Mouse (Mus musculus): ENCODE data around the gene Iqgap2. TPM values are rescaled to one million over a fixed set of nuclear protein-coding genes. Genes with fewer than 3 reads are reported as not detected.
A peak's percentile ranks its signal among the peaks of the same experiment; 100 is the strongest.

The Iqgap2 gene
- total RNA-seq, 2 experiments from 2014 or later: 2.2 to 4.3 TPM

- intact Hi-C loops (cut with DNase I): no loop called here
These were observed 220.4 kb downstream of the Iqgap2 start for GRCm38 (mm10) chr13:95671108-95671897.

DNA sequence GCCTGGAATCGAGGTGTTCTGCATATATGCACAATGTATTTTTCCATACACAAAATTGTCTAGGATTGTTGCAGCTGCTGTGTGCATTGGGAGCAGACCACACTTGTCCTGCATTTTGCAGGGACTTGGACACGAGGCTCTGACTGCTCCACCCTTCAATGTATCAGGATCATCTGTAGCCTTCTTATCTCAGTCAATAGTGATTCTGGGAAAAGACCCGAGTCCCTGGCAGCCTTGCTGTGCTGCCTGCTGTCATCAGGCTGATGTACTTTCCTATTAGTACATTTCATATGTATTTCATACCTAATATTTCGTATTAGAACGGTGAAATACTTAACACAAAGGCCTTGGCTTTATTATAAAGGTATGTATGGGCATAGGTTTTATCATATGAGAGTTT is 221.2 kb downstream of the Iqgap2 start:
- no peak for DNase-seq
- intact Hi-C loops (cut with DNase I): no loop called here

More at GRCm38 (mm10) chr13:95671108-95671897, 220.4 kb downstream of the Iqgap2 start:
- DNase-seq: no peak

- peak; percentile 26 to 27 for DNase-seq
- intact Hi-C loops (cut with DNase I): loop anchor here (1.0 to 5.0 kb wide), 4 partner anchors 48 to 275 kb away; partner anchors contain the start of gene F2r
These were observed 224.5 kb downstream of the Iqgap2 start for GRCm38 (mm10) chr13:95667260-95667659.

- intact Hi-C loops (cut with DNase I): loop anchor here (2.0 to 5.0 kb wide), 3 partner anchors 47 to 273 kb away; partner anchors contain the start of gene F2r
- DNase-seq: no peak
These were observed 225.9 kb downstream of the Iqgap2 start for GRCm38 (mm10) chr13:95665644-95666356.

GRCm38 (mm10) chr13:95663834-95664233 is 227.9 kb downstream of the Iqgap2 start:
- intact Hi-C loops (cut with DNase I): no loop called here
- DNase-seq: no peak

- no peak for DNase-seq
- intact Hi-C loops (cut with DNase I): no loop called here
These were observed 232.3 kb downstream of the Iqgap2 start for GRCm38 (mm10) chr13:95659432-95659831.

GRCm38 (mm10) chr13:95657171-95657570 is 234.6 kb downstream of the Iqgap2 start:
- no peak for DNase-seq
- intact Hi-C loops (cut with DNase I): no loop called here

DNA sequence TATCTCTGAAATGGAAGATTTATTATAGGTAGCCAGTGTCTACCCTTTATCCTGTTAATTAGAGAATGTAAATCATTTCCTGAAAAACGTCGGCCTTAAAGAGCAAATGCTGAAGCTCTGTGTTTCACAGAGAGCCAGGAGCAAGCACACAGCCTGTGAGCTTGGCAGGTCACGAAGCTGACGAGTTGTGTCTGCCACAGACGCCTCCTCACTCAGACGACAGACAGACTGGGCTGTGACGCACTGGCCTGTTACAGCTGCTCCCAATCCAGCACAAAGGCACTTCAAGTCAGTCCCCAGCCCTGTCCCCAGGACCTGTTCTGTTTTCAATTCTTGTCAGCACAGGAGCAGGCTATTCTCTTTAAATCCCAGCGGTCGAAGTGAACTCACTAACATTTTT is 236.4 kb downstream of the Iqgap2 start:
- intact Hi-C loops (cut with DNase I): no loop called here
- DNase-seq: no peak

- intact Hi-C loops (cut with DNase I): no loop called here
- no peak for DNase-seq
These were observed 238.0 kb downstream of the Iqgap2 start for GRCm38 (mm10) chr13:95653696-95654095.

GRCm38 (mm10) chr13:95651870-95652668 is 239.7 kb downstream of the Iqgap2 start:
- no peak for DNase-seq
- intact Hi-C loops (cut with DNase I): no loop called here

GRCm38 (mm10) chr13:95649941-95650340 is 241.8 kb downstream of the Iqgap2 start:
- intact Hi-C loops (cut with DNase I): no loop called here
- DNase-seq: no peak

- intact Hi-C loops (cut with DNase I): no loop called here
- DNase-seq: no peak
These were observed 244.5 kb downstream of the Iqgap2 start for GRCm38 (mm10) chr13:95647248-95647647.

DNA sequence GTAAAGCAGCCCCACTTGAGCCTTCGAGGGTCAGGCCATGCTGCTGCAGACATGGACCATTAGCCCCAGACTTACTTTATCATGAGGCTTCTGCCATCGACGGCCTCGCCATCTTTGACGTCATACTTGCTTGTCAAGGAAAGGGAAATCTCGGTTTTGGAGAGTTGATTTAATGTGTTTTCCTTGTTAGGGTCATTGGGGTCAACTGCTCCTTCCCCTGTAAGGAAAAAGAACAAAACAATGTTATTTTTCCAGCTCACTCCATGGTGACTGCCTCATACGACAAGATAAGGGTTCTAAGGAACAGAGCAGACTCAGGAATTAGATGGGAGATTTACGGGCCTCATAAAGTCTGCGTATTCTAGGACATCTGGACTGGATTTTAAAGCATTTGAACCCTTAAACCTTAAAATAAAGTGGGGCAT is 245.0 kb downstream of the Iqgap2 start:
- no peak for DNase-seq
- intact Hi-C loops (cut with DNase I): no loop called here

DNA sequence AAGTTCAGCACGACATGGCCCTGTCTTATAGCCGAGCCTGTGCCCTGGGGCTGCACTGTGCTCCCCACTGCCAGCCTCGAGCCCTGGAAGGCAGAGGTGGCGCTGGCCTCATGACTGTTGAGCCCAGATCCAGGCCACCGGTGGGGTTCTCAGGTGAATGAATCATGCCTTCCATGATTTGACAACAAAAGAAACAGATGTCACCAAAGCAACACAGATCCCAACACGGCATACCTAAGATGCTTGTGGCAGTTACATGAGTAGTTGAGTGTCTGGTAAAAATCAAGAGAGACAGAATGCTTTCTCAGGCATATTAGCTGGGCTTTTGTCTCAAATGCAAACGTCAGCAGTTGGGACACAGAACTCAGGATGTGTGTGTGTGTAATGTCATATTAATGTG is 248.0 kb downstream of the Iqgap2 start:
- no peak for DNase-seq
- intact Hi-C loops (cut with DNase I): no loop called here

DNA sequence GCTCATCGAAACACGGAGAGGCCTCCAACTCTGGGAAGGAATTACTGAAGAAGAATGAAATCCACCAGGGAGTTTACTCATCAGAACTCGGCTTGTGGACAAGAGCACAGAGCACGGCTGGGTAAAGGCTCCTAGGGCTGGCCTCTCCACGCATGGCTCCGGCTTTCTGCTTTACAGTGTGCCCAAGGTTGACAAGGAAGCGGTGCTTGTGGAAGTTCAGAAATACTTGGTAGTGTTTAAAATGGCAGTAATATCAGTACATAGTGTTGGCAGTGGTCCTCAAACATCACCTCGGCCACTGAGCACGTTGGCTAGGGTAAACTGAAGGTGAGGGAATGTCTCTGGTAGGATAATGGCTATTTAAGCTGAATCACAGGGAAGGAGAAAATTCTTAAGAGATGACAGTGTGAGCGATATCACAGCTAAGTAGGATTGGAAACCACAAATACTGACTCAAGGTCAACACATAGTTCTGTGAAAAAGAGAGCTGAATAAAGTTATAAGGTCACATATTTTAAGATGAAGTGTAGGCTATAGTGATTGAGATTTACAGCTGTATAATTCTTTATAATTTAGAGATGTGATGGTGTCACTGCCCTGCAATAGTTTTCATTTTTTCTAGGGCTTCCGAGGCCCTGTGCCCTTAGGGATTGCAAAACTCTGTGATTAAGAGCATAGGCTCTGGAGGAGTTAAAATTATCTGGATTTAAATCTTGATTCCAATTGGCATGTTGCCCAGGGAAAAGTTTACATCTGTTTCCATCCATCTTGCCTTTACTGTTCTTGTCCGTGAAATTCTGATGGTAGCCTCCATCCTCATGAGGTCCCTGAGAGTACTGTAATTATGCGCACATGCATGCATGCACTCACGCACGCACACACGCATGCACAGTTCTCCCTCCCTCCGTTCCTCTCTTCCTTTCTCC is 250.4 kb downstream of the Iqgap2 start:
- DNase-seq: no peak
- intact Hi-C loops (cut with DNase I): no loop called here

DNA sequence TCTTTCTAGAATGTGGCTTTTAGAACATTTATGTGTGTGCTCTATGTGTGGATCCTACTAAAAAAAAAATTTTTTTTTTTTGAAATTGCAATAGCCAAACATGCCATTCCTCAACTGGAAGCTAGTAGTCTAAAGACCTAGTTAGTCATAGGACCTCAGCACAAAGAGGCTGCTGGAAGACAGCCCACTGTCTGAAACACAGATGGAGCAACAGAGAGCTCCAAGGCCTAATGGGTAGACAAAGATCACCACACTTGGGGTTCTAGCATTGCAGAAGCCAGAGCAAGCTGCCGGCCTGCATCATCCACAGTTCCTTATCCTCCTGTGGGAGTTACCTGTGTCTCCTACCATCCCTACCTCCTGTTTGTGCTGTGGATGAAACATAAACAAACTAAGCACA is 251.3 kb downstream of the Iqgap2 start:
- intact Hi-C loops (cut with DNase I): no loop called here

DNA sequence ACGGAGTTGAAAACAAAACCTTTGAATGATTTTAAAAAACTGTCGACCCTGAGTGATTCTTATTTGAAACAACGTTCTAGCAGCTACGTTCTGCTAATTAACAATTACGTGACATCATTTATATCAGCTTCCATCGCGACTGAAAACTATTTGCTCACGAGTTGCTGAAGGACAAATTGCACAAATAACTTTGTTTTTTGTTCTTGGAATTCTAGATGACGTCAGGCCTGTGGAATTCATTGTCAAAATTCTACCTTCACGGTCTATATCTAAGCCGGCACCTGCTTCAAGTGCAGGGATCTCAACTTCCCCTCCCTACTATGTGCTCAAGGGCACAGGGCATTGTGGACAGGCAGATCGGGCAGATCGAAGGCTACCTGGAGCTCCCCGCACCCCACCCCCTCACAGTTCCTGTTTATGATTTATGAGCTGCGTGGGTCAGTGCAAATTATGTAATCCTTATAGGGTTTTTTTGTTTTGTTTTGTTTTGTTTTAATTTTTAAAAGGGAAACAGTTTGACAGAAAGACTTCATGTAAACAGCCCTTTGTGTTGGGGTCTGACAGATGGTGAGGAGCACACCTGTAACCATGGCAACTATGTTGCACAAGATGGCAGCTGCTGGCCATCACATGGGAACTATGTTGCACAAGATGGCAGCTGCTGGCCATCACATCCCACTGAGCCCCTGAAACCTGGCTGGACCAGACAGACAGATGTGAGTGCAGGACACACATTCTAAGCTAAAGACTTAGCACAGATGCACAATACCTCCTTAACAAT is 252.2 kb downstream of the Iqgap2 start:
- no peak for DNase-seq
- intact Hi-C loops (cut with DNase I): no loop called here

More for the DNA sequence above, 251.3 kb downstream of the Iqgap2 start:
- DNase-seq: no peak

GRCm38 (mm10) chr13:95638894-95639293 is 252.8 kb downstream of the Iqgap2 start:
- no peak for DNase-seq
- intact Hi-C loops (cut with DNase I): no loop called here

DNA sequence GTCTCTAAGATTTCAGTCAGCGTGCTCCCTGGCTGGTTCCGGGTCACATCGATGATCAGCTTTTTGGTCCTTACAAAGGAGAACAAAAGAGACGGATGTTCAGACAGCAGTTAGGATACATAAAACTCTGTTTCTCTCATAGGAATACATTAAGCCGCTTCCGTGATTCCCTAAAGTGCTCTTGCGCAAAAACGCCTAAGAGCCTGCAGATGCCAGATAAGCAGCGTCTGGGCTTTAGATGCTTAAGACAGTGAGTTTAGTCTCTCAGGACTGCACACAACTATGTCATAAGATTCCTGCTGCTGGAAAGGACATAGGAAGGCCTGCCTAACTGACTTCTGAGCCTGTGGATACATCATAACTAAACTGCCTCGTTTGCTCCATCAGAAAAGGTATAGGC is 254.0 kb downstream of the Iqgap2 start:
- intact Hi-C loops (cut with DNase I): no loop called here
- no peak for DNase-seq
